Mouse (Mus musculus): ENCODE data around the gene Olfr70. TPM values are rescaled to one million over a fixed set of nuclear protein-coding genes. Genes with fewer than 3 reads are reported as not detected.

Gene Olfr70
- not detected in 2 replicates for polyA plus RNA-seq (2014; fragmentation: Nextera tagmentation; extraction: Ambion mirVana)

GRCm38 (mm10) chr4:43700707-43701106, at the start of gene Olfr70:
Olfr70 (minus strand) TSS chr4:43700807.
- 86% methylated on average over 6 of the region's 6 CpGs for WGBS
- ATAC-seq (ENCODE audit: insufficient number of reproducible peaks, low FRiP score, low TSS enrichment, low read depth) (no peak), DNase-seq (ENCODE audit: low spot score) (no peak)
- no peaks in the 10 kb centered on the region for H3K9me3 ChIP-seq (ENCODE audit: control insufficient read depth, low read length)
- H3K4me2 ChIP-seq (ENCODE audit: low read depth, severe bottlenecking): no peak within 1 kb of the TSS
- H3K4me1 ChIP-seq (ENCODE audit: control insufficient read depth, insufficient read depth, low read length): no peaks in the 10 kb centered on the region
- no peak within 1 kb of the TSS for H3K27ac ChIP-seq (replicated peaks; ENCODE audit: low read depth, low read length)
- H3K27me3 ChIP-seq (ENCODE audit: control insufficient read depth, insufficient read depth, low read length): no peaks in the 10 kb centered on the region
- no peak within 1 kb of the TSS for H3K4me3 ChIP-seq (ENCODE audit: low read depth, low read length)
- no peaks in the 10 kb centered on the region for H3K36me3 ChIP-seq (ENCODE audit: control insufficient read depth, insufficient read depth, low read length)
- no peak within 1 kb of the TSS for H3K9ac ChIP-seq (ENCODE audit: low read length)

DNA sequence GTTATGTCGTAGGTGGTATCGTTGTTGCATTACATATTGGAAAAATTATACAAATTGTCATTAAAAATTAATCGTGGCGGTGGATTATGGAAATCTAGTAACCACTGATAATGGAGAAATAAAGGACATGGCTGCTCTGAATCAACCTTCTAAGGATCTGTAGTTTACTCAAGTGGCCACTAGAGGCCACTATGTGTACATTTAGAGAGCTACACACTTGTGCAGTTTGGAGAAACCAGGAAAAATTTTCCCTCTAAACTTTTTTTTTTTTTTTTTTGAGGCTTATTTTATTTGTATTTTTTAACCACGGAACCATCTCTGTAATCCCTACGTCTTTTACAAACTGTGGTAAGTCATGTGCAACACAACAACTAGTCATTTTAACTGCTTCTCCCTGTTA, 44.6 kb upstream of the Olfr70 start:
- Histone ChIP-seq H3K27ac (replicated peaks; ENCODE audit: low read depth, low read length) (no peak overlapping the region), H3K36me3 (ENCODE audit: control insufficient read depth, insufficient read depth, low read length) (no peaks in the 10 kb centered on the region), H3K9me3 (ENCODE audit: control insufficient read depth, low read length) (no peaks in the 10 kb centered on the region), H3K4me1 (ENCODE audit: control insufficient read depth, insufficient read depth, low read length) (no peaks in the 10 kb centered on the region), H3K9ac (ENCODE audit: low read length) (no peak overlapping the region), H3K27me3 (ENCODE audit: control insufficient read depth, insufficient read depth, low read length) (no peaks in the 10 kb centered on the region), H3K4me2 (ENCODE audit: low read depth, severe bottlenecking) (no peak overlapping the region), H3K4me3 (ENCODE audit: low read depth, low read length) (no peak overlapping the region)
- 20% methylated on average over 6 of the region's 6 CpGs for WGBS
- DNase-seq (ENCODE audit: low spot score) (no peak), ATAC-seq (ENCODE audit: insufficient number of reproducible peaks, low FRiP score, low TSS enrichment, low read depth) (0 out of 2 replicates have a peak, but pooled peaks have one; percentile 54)

GRCm38 (mm10) chr4:43743099-43743498, 42.5 kb upstream of the Olfr70 start:
- no peak overlapping the region for H3K9ac ChIP-seq (ENCODE audit: low read length)
- H3K4me1 ChIP-seq (ENCODE audit: control insufficient read depth, insufficient read depth, low read length): no peaks in the 10 kb centered on the region
- 50% methylated on average over 1 of the region's 1 CpGs for WGBS
- no peaks in the 10 kb centered on the region for H3K36me3 ChIP-seq (ENCODE audit: control insufficient read depth, insufficient read depth, low read length)
- no peak overlapping the region for H3K27ac ChIP-seq (replicated peaks; ENCODE audit: low read depth, low read length)
- ATAC-seq (ENCODE audit: insufficient number of reproducible peaks, low FRiP score, low TSS enrichment, low read depth): no peak
- no peak for DNase-seq (ENCODE audit: low spot score)
- H3K9me3 ChIP-seq (ENCODE audit: control insufficient read depth, low read length): no peaks in the 10 kb centered on the region
- no peak overlapping the region for H3K4me3 ChIP-seq (ENCODE audit: low read depth, low read length)
- H3K27me3 ChIP-seq (ENCODE audit: control insufficient read depth, insufficient read depth, low read length): no peaks in the 10 kb centered on the region
- H3K4me2 ChIP-seq (ENCODE audit: low read depth, severe bottlenecking): no peak overlapping the region

- H3K36me3 ChIP-seq (ENCODE audit: control insufficient read depth, insufficient read depth, low read length): no peaks in the 10 kb centered on the region
- 26% methylated on average over 4 of the region's 4 CpGs for WGBS
- no peak for DNase-seq (ENCODE audit: low spot score)
- H3K4me1 ChIP-seq (ENCODE audit: control insufficient read depth, insufficient read depth, low read length): no peaks in the 10 kb centered on the region
- no peaks in the 10 kb centered on the region for H3K9me3 ChIP-seq (ENCODE audit: control insufficient read depth, low read length)
- H3K4me2 ChIP-seq (ENCODE audit: low read depth, severe bottlenecking): no peak overlapping the region
- no peak overlapping the region for H3K4me3 ChIP-seq (ENCODE audit: low read depth, low read length)
- H3K27me3 ChIP-seq (ENCODE audit: control insufficient read depth, insufficient read depth, low read length): no peaks in the 10 kb centered on the region
- ATAC-seq (ENCODE audit: insufficient number of reproducible peaks, low FRiP score, low TSS enrichment, low read depth): no peak
- no peak overlapping the region for H3K27ac ChIP-seq (replicated peaks; ENCODE audit: low read depth, low read length)
- H3K9ac ChIP-seq (ENCODE audit: low read length): no peak overlapping the region
These were observed 42.0 kb upstream of the Olfr70 start for GRCm38 (mm10) chr4:43742637-43743036.

- 71% methylated on average over 5 of the region's 5 CpGs for WGBS
- DNase-seq (ENCODE audit: low spot score) (no peak), ATAC-seq (ENCODE audit: insufficient number of reproducible peaks, low FRiP score, low TSS enrichment, low read depth) (no peak)
- no peak overlapping the region for H3K4me3 ChIP-seq (ENCODE audit: low read depth, low read length)
- H3K4me1 ChIP-seq (ENCODE audit: control insufficient read depth, insufficient read depth, low read length): 0 out of 2 replicates have a peak, but pooled peaks cover 3% of the 10 kb centered on the region
- H3K9ac ChIP-seq (ENCODE audit: low read length): no peak overlapping the region
- H3K4me2 ChIP-seq (ENCODE audit: low read depth, severe bottlenecking): no peak overlapping the region
- H3K36me3 ChIP-seq (ENCODE audit: control insufficient read depth, insufficient read depth, low read length): no peaks in the 10 kb centered on the region
- no peaks in the 10 kb centered on the region for H3K27me3 ChIP-seq (ENCODE audit: control insufficient read depth, insufficient read depth, low read length)
- no peaks in the 10 kb centered on the region for H3K9me3 ChIP-seq (ENCODE audit: control insufficient read depth, low read length)
- no peak overlapping the region for H3K27ac ChIP-seq (replicated peaks; ENCODE audit: low read depth, low read length)
These were observed 40.9 kb upstream of the Olfr70 start for GRCm38 (mm10) chr4:43741526-43741925.

DNA sequence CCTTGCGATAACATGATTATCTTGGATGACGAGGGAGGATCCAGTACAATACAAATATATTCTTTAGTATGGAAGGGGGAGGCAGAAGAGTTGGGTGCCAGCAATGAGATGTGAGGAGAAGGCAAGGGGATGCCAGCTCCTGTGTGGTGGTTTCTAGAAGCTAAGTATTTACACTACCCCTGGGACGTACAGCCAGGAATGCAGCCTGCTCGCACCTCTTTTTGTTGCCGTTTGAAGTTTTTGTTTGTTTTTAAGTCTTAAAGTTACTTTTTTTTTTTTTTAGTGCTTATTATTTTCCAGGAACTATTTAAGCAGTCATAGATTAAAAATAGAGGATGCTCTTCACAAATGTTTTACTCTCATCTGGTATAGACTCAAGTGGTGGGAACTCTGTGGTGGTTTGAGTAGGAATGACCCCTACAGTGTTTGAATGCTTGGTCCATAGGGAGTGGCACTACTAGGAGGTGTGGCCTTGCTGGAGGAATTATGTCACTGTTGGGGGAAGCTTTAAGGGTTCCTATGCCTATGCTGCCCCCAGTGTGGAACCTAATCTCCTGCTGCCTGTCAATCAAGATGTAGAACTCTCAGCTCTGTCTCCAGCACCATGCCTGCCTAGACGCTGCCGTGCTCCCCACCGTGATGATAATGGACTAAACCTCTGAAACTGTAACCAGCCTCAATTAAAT, 38.5 kb upstream of the Olfr70 start:
- no peak overlapping the region for H3K4me3 ChIP-seq (ENCODE audit: low read depth, low read length)
- ATAC-seq (ENCODE audit: insufficient number of reproducible peaks, low FRiP score, low TSS enrichment, low read depth) (no peak), DNase-seq (ENCODE audit: low spot score) (no peak)
- WGBS: 75% methylated on average over 8 of the region's 8 CpGs
- H3K9ac ChIP-seq (ENCODE audit: low read length): no peak overlapping the region
- H3K9me3 ChIP-seq (ENCODE audit: control insufficient read depth, low read length): no peaks in the 10 kb centered on the region
- H3K27ac ChIP-seq (replicated peaks; ENCODE audit: low read depth, low read length): no peak overlapping the region
- no peak overlapping the region for H3K4me2 ChIP-seq (ENCODE audit: low read depth, severe bottlenecking)
- H3K4me1 ChIP-seq (ENCODE audit: control insufficient read depth, insufficient read depth, low read length): 0 out of 2 replicates have a peak, but pooled peaks cover 3% of the 10 kb centered on the region
- H3K36me3 ChIP-seq (ENCODE audit: control insufficient read depth, insufficient read depth, low read length): no peaks in the 10 kb centered on the region
- no peaks in the 10 kb centered on the region for H3K27me3 ChIP-seq (ENCODE audit: control insufficient read depth, insufficient read depth, low read length)

- Histone ChIP-seq H3K4me3 (ENCODE audit: low read depth, low read length) (no peak overlapping the region), H3K4me2 (ENCODE audit: low read depth, severe bottlenecking) (no peak overlapping the region), H3K9ac (ENCODE audit: low read length) (no peak overlapping the region), H3K36me3 (ENCODE audit: control insufficient read depth, insufficient read depth, low read length) (no peaks in the 10 kb centered on the region), H3K9me3 (ENCODE audit: control insufficient read depth, low read length) (no peaks in the 10 kb centered on the region), H3K27me3 (ENCODE audit: control insufficient read depth, insufficient read depth, low read length) (no peaks in the 10 kb centered on the region), H3K27ac (replicated peaks; ENCODE audit: low read depth, low read length) (peak overlapping the region; percentile 68; the same call in 1 of the 2 replicates), H3K4me1 (ENCODE audit: control insufficient read depth, insufficient read depth, low read length) (0 out of 2 replicates have a peak, but pooled peaks cover 3% of the 10 kb centered on the region)
- 78% methylated on average over 6 of the region's 6 CpGs for WGBS
- no peak; the same call in 1 of the 2 replicates for ATAC-seq (ENCODE audit: insufficient number of reproducible peaks, low FRiP score, low TSS enrichment, low read depth)
- DNase-seq (ENCODE audit: low spot score): no peak
These were observed 36.5 kb upstream of the Olfr70 start for GRCm38 (mm10) chr4:43737144-43737543.

DNA sequence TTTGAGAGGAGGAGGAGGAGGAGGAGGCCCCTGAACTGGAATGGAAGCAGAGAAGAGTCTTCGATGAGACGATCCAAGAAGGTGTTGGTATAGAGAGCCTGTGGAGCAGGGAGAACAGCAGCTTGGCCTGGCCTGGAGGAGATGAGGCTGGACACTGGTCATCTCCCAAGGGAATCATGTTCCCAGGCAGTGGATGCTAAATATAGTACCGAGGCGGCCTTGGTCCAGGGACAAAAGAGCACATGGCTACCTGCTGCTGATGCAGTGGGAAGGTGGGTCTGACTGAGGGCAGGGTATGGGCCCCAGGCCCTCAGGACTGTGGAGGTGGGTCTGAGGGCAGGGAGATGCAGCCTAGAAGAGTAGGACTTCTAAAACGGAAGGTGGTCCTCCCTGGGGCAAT, 32.6 kb upstream of the Olfr70 start:
- no peak for DNase-seq (ENCODE audit: low spot score)
- H3K9me3 ChIP-seq (ENCODE audit: control insufficient read depth, low read length): no peaks in the 10 kb centered on the region
- H3K4me2 ChIP-seq (ENCODE audit: low read depth, severe bottlenecking): no peak overlapping the region
- no peak overlapping the region for H3K4me3 ChIP-seq (ENCODE audit: low read depth, low read length)
- H3K9ac ChIP-seq (ENCODE audit: low read length): no peak overlapping the region
- no peak overlapping the region for H3K27ac ChIP-seq (replicated peaks; ENCODE audit: low read depth, low read length)
- H3K27me3 ChIP-seq (ENCODE audit: control insufficient read depth, insufficient read depth, low read length): no peaks in the 10 kb centered on the region
- no peak for ATAC-seq (ENCODE audit: insufficient number of reproducible peaks, low FRiP score, low TSS enrichment, low read depth)
- 86% methylated on average over 5 of the region's 5 CpGs for WGBS
- 0 out of 2 replicates have a peak, but pooled peaks cover 5% of the 10 kb centered on the region for H3K4me1 ChIP-seq (ENCODE audit: control insufficient read depth, insufficient read depth, low read length)
- no peaks in the 10 kb centered on the region for H3K36me3 ChIP-seq (ENCODE audit: control insufficient read depth, insufficient read depth, low read length)

Data from limb, embryonic 11.5 days (tissue).